Comparison of ENCODE assay signal across 9 mouse cellular contexts in the genomic region with DNA sequence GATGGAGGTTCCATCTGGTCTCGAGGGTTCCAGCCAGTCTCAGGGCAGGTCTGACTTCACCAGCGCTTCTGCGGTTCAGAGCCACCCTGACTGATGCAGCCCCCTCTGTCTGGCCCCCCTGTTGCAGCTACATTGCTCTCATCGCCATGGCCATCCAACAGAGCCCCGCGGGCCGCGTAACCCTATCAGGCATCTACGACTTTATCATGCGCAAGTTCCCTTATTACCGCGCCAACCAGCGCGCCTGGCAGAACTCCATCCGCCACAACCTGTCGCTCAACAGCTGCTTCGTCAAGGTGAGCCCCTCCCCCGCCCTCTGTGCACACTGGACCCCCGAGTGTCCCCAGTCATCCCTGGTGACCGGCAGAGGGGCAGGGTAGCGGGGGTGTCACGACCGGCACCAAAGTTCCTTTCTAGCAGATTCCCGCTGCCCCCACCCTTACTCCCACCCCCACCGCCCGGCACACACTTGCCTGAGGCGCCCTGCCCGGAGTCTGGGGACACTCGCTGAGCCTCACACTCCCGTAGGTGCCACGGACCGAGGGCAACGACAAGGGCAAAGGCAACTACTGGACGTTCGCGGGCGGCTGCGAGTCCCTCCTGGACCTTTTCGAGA. TPM values are rescaled to one million over a fixed set of nuclear protein-coding genes. Genes with fewer than 3 reads are reported as not detected.
DNase-seq lines count a peak whose midpoint lies in the region; ATAC-seq and TF ChIP-seq lines count a peak whose summit lies in the region.
"Had no signal": no experiment of that assay in that cellular context is flagged by ENCODE, and none has a peak within 500 bp of the region (broad histone marks: within the 10 kb centered on the region; RNA-seq: fewer than 3 reads in every experiment).

No protein-coding gene starts in this region.

- TF ChIP-seq CTCF in hindbrain, postnatal 0 days (IDR thresholded peaks at IDR 0.05; ENCODE audit: low read depth): no peak

- 2% methylated on average over 39 of the region's 39 CpGs for WGBS in heart, embryonic 13.5 days
- WGBS in hindbrain, postnatal 0 days: 4% methylated on average over 39 of the region's 39 CpGs
- 5% methylated on average over 39 of the region's 39 CpGs for WGBS in midbrain, embryonic 16.5 days

- peak overlapping the region; percentile 77 for H3K4me2 ChIP-seq in heart, embryonic 13.5 days
- H3K4me2 ChIP-seq in hindbrain, postnatal 0 days (ENCODE audit: low read depth, low read length): peak overlapping the region; percentile 54
- peak overlapping the region; percentile 49 for H3K4me2 ChIP-seq in midbrain, embryonic 16.5 days (ENCODE audit: low read length)

- no peak for ATAC-seq in heart, embryonic 13.5 days (ENCODE audit: extremely low read depth, insufficient number of reproducible peaks, low FRiP score, low TSS enrichment)
- ATAC-seq in hindbrain, postnatal 0 days: peak; percentile 52; the same call in 1 of the 2 replicates
- ATAC-seq in midbrain, embryonic 16.5 days: no peak

- H3K4me1 ChIP-seq in heart, embryonic 13.5 days: peaks cover 12% of the 10 kb centered on the region
- no peaks in the 10 kb centered on the region for H3K4me1 ChIP-seq in hindbrain, postnatal 0 days (ENCODE audit: insufficient read depth, low read length)
- H3K4me1 ChIP-seq in midbrain, embryonic 16.5 days (ENCODE audit: control insufficient read depth, insufficient read depth, low read length): peaks cover 9% of the 10 kb centered on the region; the same call in 1 of the 2 replicates

- intact Hi-C loops in left cerebral cortex, postnatal 36 days (cut with DNase I): no loop called here

- H3K27me3 ChIP-seq in heart, embryonic 13.5 days (replicated peaks): peaks cover 79% of the 10 kb centered on the region
- H3K27me3 ChIP-seq in hindbrain, postnatal 0 days (ENCODE audit: insufficient read depth, low read length): peaks cover 40% of the 10 kb centered on the region
- peaks cover 30% of the 10 kb centered on the region for H3K27me3 ChIP-seq in midbrain, embryonic 16.5 days (ENCODE audit: control insufficient read depth, insufficient read depth, low read depth, low read length)

- peak overlapping the region; percentile 52 for H3K4me3 ChIP-seq in heart, embryonic 13.5 days
- peak overlapping the region; percentile 30 for H3K4me3 ChIP-seq in hindbrain, postnatal 0 days (ENCODE audit: low read length)
- peak overlapping the region; percentile 30 for H3K4me3 ChIP-seq in midbrain, embryonic 16.5 days (ENCODE audit: low read depth, low read length)

- H3K27ac ChIP-seq in heart, embryonic 13.5 days (replicated peaks): no peak overlapping the region
- no peak overlapping the region for H3K27ac ChIP-seq in hindbrain, postnatal 0 days
- no peak overlapping the region for H3K27ac ChIP-seq in midbrain, embryonic 16.5 days (ENCODE audit: low read length)

- DNase-seq in heart, adult 11 months: no peak
- DNase-seq in embryo, embryonic 9.5 days (ENCODE audit: extremely low spot score): peak; percentile 28
- peak; percentile 19 for DNase-seq in hindbrain, postnatal 0 days (ENCODE audit: low spot score)
- DNase-seq in adrenal gland, postnatal 4 days (ENCODE audit: low spot score in 2 of 2): no peak
- DNase-seq in left cerebral cortex, postnatal 36 days (ENCODE audit: low spot score in 2 of 2): no peak
- no peak for DNase-seq in cerebellum, adult 11-12 months

- H3K36me3 ChIP-seq in heart, embryonic 13.5 days: no peaks in the 10 kb centered on the region
- no peaks in the 10 kb centered on the region for H3K36me3 ChIP-seq in hindbrain, postnatal 0 days (ENCODE audit: insufficient read depth, low read length)
- no peaks in the 10 kb centered on the region for H3K36me3 ChIP-seq in midbrain, embryonic 16.5 days (ENCODE audit: control insufficient read depth, insufficient read depth, low read length)

- H3K9ac ChIP-seq in heart, embryonic 13.5 days: peak overlapping the region; percentile 62
- H3K9ac ChIP-seq in hindbrain, postnatal 0 days (replicated peaks; ENCODE audit: low read length): 0 out of 2 replicates have a peak overlapping the region, but pooled peaks have one; percentile 17
- H3K9ac ChIP-seq in midbrain, embryonic 16.5 days (ENCODE audit: low read depth, low read length): no peak overlapping the region

- H3K9me3 ChIP-seq in heart, embryonic 13.5 days: no peaks in the 10 kb centered on the region; the same call in 1 of the 2 replicates
- H3K9me3 ChIP-seq in hindbrain, postnatal 0 days (ENCODE audit: low read length): no peaks in the 10 kb centered on the region
- H3K9me3 ChIP-seq in midbrain, embryonic 16.5 days (replicated peaks; ENCODE audit: control insufficient read depth, low read length, poor library complexity, severe bottlenecking): no peaks in the 10 kb centered on the region

RNA-seq across cellular contexts. Expression of a gene that starts 0.9 kb away (rescaled TPM):
- polyA plus RNA-seq in heart, embryonic 13.5 days (2015; fragmentation: Nextera tagmentation; extraction: Ambion mirVana): 0.24 TPM in 1 of 2 replicates, not detected in the other
- total RNA-seq in hindbrain, postnatal 0 days (2014; rRNA removed): 1.0 TPM in 1 of 2 replicates, not detected in the other
- polyA plus RNA-seq in hindbrain, postnatal 0 days (2015; fragmentation: Nextera tagmentation; extraction: Ambion mirVana): 0.48 and 0.59 TPM in 2 replicates
- not detected in 2 replicates for polyA plus RNA-seq in midbrain, embryonic 16.5 days (2015; fragmentation: Nextera tagmentation; extraction: Ambion mirVana)
- total RNA-seq in adrenal gland, postnatal 4 days (2021): not detected
- total RNA-seq in left cerebral cortex, postnatal 36 days (2021): not detected
- total RNA-seq: CH12.LX had no signal

Comparison
In these comparisons a context has a peak if more than half of its experiments do, and no peak if none do; other contexts are left out.
1. DNase-seq: peak in embryo, embryonic 9.5 days (single experiment) and hindbrain, postnatal 0 days (single experiment); none in heart, adult 11 months (single experiment), adrenal gland, postnatal 4 days (0 of 2), left cerebral cortex, postnatal 36 days (0 of 2) and cerebellum, adult 11-12 months (single experiment).
2. Peak in every context shown above with its lines, with median percentiles within 50 percentile points of each other: H3K4me2 ChIP-seq and H3K4me3 ChIP-seq.